Mouse (Mus musculus) heart, adult 2 months (tissue): ENCODE data around the gene Coa5. TPM values are rescaled to one million over a fixed set of nuclear protein-coding genes. Genes with fewer than 3 reads are reported as not detected.

Experiments used
- DNase-seq, 2 experiments: peaks; one replicate each; pipeline ENCODE4 v3.0.0; 2021
- H3K27ac ChIP-seq: fragments of 200-600 bp; 2 replicates; pipeline ENCODE4 v1.8.1; 2022
- H3K27me3 ChIP-seq: fragments of 200-500 bp; 2 replicates; pipeline ENCODE4 v1.6.1; 2012; ENCODE audit warnings: mild to moderate bottlenecking, low read length, inconsistent platforms, mixed read lengths; ENCODE audit not compliant: control insufficient read depth, insufficient read depth
- H3K36me3 ChIP-seq: fragments of 200-500 bp; 2 replicates; pipeline ENCODE4 v1.6.1; 2012; ENCODE audit warnings: low read length, inconsistent platforms; ENCODE audit not compliant: control insufficient read depth, insufficient read depth
- H3K4me1 ChIP-seq: fragments of 200-500 bp; 2 replicates; pipeline ENCODE4 v1.6.1; 2011; ENCODE audit warnings: low read length; ENCODE audit not compliant: control insufficient read depth, insufficient read depth
- H3K4me3 ChIP-seq: fragments of 200-600 bp; 2 replicates; pipeline ENCODE4 v1.8.1; 2022
- H3K79me2 ChIP-seq: fragments of 200-500 bp; replicated peaks from 2 replicates; pipeline ENCODE4 v1.6.1; 2012; ENCODE audit warnings: mild to moderate bottlenecking, inconsistent platforms, low read length, moderate library complexity, mixed read lengths; ENCODE audit not compliant: control insufficient read depth, insufficient read depth
- H3K9ac ChIP-seq: fragments of 200-500 bp; 2 replicates; pipeline ENCODE4 v1.6.1; 2012; ENCODE audit warnings: low read depth, mild to moderate bottlenecking, control low read depth, inconsistent platforms, low read length, mixed read lengths
- CTCF ChIP-seq: fragments of 200-600 bp; IDR thresholded peaks from 2 replicates; pipeline ENCODE4 v1.8.1; 2022; ENCODE audit warnings: antibody characterized with exemption, mild to moderate bottlenecking, moderate library complexity
- EP300 ChIP-seq: fragments of 200-500 bp; IDR thresholded peaks from 2 replicates; pipeline ENCODE4 v1.6.1; 2011; ENCODE audit warnings: low read depth, low read length, control low read depth; ENCODE audit not compliant: insufficient read depth
- POLR2A ChIP-seq: fragments of 200-500 bp; IDR thresholded peaks from 2 replicates; pipeline ENCODE4 v1.6.1; 2011; ENCODE audit warnings: mild to moderate bottlenecking, low read depth, low read length, control low read depth; ENCODE audit not compliant: insufficient read depth
- WGBS: fragments of 180-500 bp; shearing (Covaris S2); methylation state at CpG from one replicate; pipeline ENCODE4 v1.1.7; 2018; 5-methylcytosine and 5-hydroxymethylcytosine counted together
- intact Hi-C: fragments of 180-260 bp; cut with DNase I; formaldehyde crosslinking; loops from one replicate; pipeline ENCODE4 v1.15.1; 2025
- polyA plus RNA-seq: library from polyadenylated mRNA; depleted of rRNA; stranded (reverse); fragments of >200 nt; gene quantifications from 2 replicates; pipeline ENCODE4 v1.2.3, GENCODE M21; 2012
- total RNA-seq, 2 experiments: library from RNA; stranded (reverse); gene quantifications; 2 replicates each; pipeline ENCODE4 v1.2.3; 2021

Gene Coa5
- total and polyA plus RNA-seq, 3 experiments, result 97.3 to 106 (median 100) TPM

DNA sequence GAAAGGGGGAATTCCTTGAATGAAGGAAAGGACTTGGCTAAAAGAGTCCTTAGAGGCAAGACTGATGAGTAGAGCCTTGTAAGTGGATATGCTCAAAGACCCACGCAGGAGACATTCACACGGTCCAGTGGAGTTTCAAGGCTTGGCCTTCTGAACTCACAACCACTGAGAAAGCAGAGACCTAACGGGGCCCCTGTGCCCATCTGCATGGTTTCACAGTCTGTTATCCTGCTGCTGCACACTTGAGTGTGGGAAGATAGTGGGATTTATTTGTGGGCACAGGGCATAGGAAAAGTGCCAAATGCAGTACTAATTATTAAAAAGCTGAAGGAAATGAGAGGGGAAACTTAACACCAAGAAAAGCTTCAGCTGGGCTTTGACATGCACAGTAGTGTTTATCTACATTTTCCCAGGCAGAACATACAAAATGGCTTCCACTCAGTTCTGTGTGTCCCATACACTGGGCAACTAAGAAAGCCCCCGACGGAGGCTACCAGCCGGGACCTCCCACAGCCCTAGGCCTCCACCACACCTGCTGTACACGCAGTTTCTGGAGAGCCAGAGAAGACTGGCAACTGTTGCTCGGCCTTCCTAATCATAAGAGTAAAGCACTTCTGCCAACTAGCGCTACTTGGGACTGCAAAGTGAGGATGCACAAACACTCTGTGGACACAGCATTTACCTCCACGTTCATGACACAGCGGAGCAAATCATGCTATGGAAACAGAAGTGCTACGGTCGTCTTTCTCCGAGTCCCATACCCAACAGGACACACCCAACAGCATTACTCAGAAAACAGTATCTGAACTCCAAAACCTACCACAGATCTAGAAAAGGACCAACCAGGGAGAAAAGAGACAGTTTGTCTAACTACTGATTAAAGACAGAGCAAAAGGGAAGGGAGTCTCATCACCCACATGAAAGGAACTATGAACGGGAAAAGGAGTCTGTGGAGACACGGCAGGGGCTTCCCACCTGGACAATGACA lies 13.2 kb upstream of the Coa5 start:
- Histone ChIP-seq H3K4me1 (no peaks in the 10 kb centered on the region), H3K27me3 (no peaks in the 10 kb centered on the region), H3K79me2 (no peaks in the 10 kb centered on the region), H3K36me3 (no peaks in the 10 kb centered on the region; the same call in 1 of the 2 replicates), H3K27ac (no peak overlapping the region), H3K9ac (no peak overlapping the region), H3K4me3 (no peak overlapping the region)
- 89% methylated on average over 16 of the region's 16 CpGs for WGBS
- no peak for DNase-seq
- intact Hi-C loops, result no loop called here
- no peak for TF ChIP-seq POLR2A
- TF ChIP-seq EP300, result no peak

DNA sequence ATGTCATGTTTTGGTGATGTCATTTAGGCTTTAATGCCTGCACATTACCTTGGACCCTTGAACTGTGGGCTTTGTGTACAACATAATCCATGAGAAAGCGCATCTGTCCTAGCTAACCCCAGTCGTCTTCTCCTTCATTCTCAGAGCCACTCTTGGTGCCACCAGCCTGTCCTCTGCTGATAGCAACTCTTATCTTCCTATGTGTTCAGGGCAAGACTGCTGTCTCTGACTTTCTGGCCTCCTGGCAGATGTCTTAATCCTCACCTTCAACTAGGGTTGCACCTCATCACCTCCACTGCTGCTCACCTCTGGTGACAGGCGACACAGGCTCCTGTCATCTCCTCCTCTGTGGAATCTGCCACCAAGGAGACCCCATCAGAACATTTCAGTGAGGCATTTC lies 6.5 kb upstream of the Coa5 start:
- WGBS, result 84% methylated on average over 3 of the region's 3 CpGs

DNA sequence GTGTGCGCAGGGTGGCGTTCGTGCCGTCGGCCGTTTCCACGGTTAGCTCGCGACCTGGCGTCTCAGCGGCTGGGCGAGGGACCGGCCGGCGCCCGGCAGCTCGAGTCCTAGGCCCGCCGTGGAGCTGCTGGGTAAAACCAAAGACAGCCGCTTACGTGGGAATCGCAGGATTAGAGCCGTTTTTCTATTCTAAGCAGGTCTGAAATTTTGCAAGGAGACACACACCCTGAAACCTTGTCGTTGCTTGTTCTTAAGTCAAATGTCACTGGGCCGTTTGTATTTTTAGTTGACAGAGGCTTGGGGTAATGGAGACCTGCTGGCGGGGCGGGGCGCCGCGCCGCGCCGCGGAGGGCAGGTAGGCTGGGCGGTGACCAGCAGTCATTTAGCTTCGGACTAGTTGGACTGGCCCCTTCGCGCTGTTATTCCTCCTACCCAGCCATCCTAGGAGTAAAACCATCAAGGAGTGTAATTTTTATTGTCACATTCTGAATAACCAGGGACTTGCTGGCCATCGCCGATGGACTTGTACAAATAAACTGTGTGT lies 466 bp upstream of the Coa5 start:
- TF ChIP-seq EP300, result no peak
- no peak for TF ChIP-seq CTCF
- no peak for TF ChIP-seq POLR2A
- no peak for DNase-seq
- intact Hi-C loops, result no loop called here
- Histone ChIP-seq H3K9ac (peak overlapping the region; percentile 94), H3K27me3 (no peaks in the 10 kb centered on the region), H3K4me1 (peaks cover 10% of the 10 kb centered on the region), H3K79me2 (0 out of 2 replicates have a peak, but pooled peaks cover 2% of the 10 kb centered on the region), H3K36me3 (peaks cover 5% of the 10 kb centered on the region), H3K27ac (peak overlapping the region; percentile 88), H3K4me3 (peak overlapping the region; percentile 87)
- 1% methylated on average over 40 of the region's 40 CpGs for WGBS

More for the DNA sequence above, 6.5 kb upstream of the Coa5 start:
- no peaks in the 10 kb centered on the region for H3K79me2 ChIP-seq
- no peak overlapping the region for H3K27ac ChIP-seq
- TF ChIP-seq EP300, result no peak
- no peak for TF ChIP-seq CTCF
- TF ChIP-seq POLR2A, result no peak
- no peaks in the 10 kb centered on the region for H3K4me1 ChIP-seq
- DNase-seq, result no peak
- H3K4me3 ChIP-seq, result no peak overlapping the region
- intact Hi-C loops, result no loop called here
- H3K36me3 ChIP-seq, result peaks cover 3% of the 10 kb centered on the region
- H3K9ac ChIP-seq, result no peak overlapping the region
- no peaks in the 10 kb centered on the region for H3K27me3 ChIP-seq

DNA sequence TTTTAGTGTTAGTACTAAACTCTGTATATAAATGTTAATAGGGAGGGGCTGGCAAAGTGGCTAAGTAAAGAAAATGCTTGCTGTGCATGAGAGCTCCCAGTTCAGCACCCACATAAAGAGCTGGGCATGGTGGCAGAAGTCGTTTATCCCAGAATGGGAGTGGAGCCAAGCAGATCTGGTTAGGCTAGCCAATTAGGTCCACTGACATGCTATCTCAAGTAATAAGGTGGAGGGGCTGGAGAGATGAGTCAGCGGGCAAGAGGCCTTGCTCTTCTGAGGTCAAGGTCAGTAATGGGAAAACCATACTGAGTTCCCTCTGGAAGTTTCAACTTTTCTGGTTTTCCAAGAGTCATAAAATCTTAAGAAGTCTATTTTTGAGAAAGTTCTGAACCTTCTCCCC lies 992 bp downstream of the Coa5 start:
- Histone ChIP-seq H3K27me3 (no peaks in the 10 kb centered on the region), H3K79me2 (0 out of 2 replicates have a peak, but pooled peaks cover 2% of the 10 kb centered on the region), H3K4me3 (peak overlapping the region; percentile 87), H3K9ac (no peak overlapping the region), H3K4me1 (peaks cover 10% of the 10 kb centered on the region), H3K27ac (peak overlapping the region; percentile 88), H3K36me3 (peaks cover 5% of the 10 kb centered on the region)
- WGBS, result 32% methylated on average over 2 of the region's 2 CpGs
- intact Hi-C loops, result loop anchor here (10.0 kb wide), 1 partner anchor 446 kb away; the partner anchor contains the start of gene Lipt1
- DNase-seq, result peak in 1 of 2 experiments; percentile 28
- TF ChIP-seq EP300 (no peak), CTCF (no peak), POLR2A (no peak)

DNA sequence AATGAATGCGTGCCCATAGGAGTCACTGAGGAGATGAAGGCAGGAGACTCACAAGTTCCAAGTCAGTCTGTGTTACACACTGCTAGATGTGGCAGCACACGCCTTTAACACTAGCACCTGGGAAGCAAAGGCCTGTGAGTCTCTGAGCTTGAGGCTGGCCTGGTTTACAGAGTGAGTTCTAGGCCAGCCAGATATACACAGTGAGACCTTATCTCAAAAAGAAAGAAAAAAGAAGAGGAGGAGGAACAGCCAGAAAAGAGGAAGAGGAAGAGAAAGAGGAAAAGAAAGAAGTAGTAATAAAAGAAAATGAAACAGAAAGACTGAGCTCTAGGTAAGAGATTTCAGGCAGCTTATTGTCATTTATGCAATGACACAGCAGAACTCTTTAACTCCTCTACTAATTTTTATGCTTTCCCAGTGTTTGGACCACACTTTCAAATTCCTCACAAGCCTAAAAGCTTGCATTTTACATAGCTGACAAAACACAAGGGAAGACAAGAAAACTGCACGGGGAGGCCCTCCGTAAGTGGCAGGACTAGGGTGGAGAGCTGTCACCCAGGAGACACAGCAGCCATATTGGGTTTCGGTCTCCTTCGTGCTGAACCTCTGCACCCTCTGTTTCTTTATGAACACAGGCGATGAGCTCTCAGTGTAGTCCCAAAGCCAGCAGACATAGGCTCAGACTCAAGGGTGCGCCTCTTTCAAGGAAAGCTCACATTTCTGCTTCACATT lies 2.6 kb downstream of the Coa5 start:
- TF ChIP-seq EP300 (no peak), POLR2A (no peak), CTCF (no peak)
- Histone ChIP-seq H3K27me3 (no peaks in the 10 kb centered on the region), H3K79me2 (0 out of 2 replicates have a peak, but pooled peaks cover 2% of the 10 kb centered on the region), H3K4me3 (no peak overlapping the region), H3K9ac (no peak overlapping the region), H3K36me3 (peaks cover 5% of the 10 kb centered on the region), H3K4me1 (peaks cover 10% of the 10 kb centered on the region), H3K27ac (no peak overlapping the region)
- intact Hi-C loops, result loop anchor here (10.0 kb wide), 1 partner anchor 447 kb away; the partner anchor contains the start of gene Lipt1
- WGBS, result 90% methylated on average over 8 of the region's 8 CpGs
- DNase-seq, result no peak
